Mouse (Mus musculus): ENCODE data around the gene Cyfip2. TPM values are rescaled to one million over a fixed set of nuclear protein-coding genes. Genes with fewer than 3 reads are reported as not detected.
A peak's percentile ranks its signal among the peaks of the same experiment; 100 is the strongest.

The Cyfip2 gene
- polyA plus RNA-seq (2014; fragmentation: Nextera tagmentation; extraction: Ambion mirVana) = 16.2 and 18.0 TPM in 2 replicates

- Histone ChIP-seq H3K36me3 (ENCODE audit: control insufficient read depth, insufficient read depth, low read length) (no peaks in the 10 kb centered on the region), H3K27ac (replicated peaks; ENCODE audit: low read depth, low read length) (no peak within 1 kb of the TSS), H3K9me3 (ENCODE audit: control insufficient read depth, low read length) (no peaks in the 10 kb centered on the region), H3K4me2 (ENCODE audit: low read depth, severe bottlenecking) (peak within 1 kb of the TSS; percentile 100), H3K27me3 (ENCODE audit: control insufficient read depth, insufficient read depth, low read length) (no peaks in the 10 kb centered on the region), H3K4me1 (ENCODE audit: control insufficient read depth, insufficient read depth, low read length) (peaks cover 14% of the 10 kb centered on the region), H3K4me3 (ENCODE audit: low read depth, low read length) (peak within 1 kb of the TSS; percentile 79), H3K9ac (ENCODE audit: low read length) (peak within 1 kb of the TSS; percentile 76)
- WGBS = 6% methylated on average over 14 of the region's 14 CpGs
- DNase-seq (ENCODE audit: low spot score) (no peak), ATAC-seq (ENCODE audit: insufficient number of reproducible peaks, low FRiP score, low TSS enrichment, low read depth) (no peak)
Measured at GRCm38 (mm10) chr11:46312523-46313035, at the start of gene Cyfip2. TSS of gene Cyfip2 (minus strand) at chr11:46312859.

GRCm38 (mm10) chr11:46360991-46361665, 48.5 kb upstream of the Cyfip2 start:
- H3K9me3 ChIP-seq (ENCODE audit: control insufficient read depth, low read length) = no peaks in the 10 kb centered on the region
- 59% methylated on average over 2 of the region's 2 CpGs for WGBS
- no peak for ATAC-seq (ENCODE audit: insufficient number of reproducible peaks, low FRiP score, low TSS enrichment, low read depth)
- H3K9ac ChIP-seq (ENCODE audit: low read length) = no peak overlapping the region
- no peak overlapping the region for H3K4me3 ChIP-seq (ENCODE audit: low read depth, low read length)
- H3K27ac ChIP-seq (replicated peaks; ENCODE audit: low read depth, low read length) = no peak overlapping the region
- H3K4me2 ChIP-seq (ENCODE audit: low read depth, severe bottlenecking) = no peak overlapping the region
- no peaks in the 10 kb centered on the region for H3K27me3 ChIP-seq (ENCODE audit: control insufficient read depth, insufficient read depth, low read length)
- DNase-seq (ENCODE audit: low spot score) = peak; percentile 47
- peaks cover 11% of the 10 kb centered on the region for H3K4me1 ChIP-seq (ENCODE audit: control insufficient read depth, insufficient read depth, low read length)
- no peaks in the 10 kb centered on the region for H3K36me3 ChIP-seq (ENCODE audit: control insufficient read depth, insufficient read depth, low read length)

DNA sequence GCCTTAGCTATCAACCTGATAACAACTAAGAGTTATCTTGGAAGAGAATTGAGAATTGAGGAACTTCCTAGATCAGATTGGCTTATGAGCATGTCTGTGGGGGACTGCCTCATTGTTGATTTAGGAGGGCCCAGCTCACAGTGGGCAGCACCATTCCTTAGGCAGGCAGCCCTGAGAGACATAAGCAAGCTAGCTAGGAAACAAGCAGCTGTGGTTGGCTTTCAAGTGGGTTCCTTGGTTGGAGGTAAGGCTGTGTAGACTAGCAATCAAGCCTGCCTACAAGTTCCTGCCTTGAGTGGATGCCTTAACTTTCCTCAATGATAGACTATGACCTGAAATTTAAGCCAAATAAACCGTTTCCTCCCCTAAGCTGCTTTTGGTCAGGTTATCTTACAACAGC, 45.7 kb upstream of the Cyfip2 start:
- Histone ChIP-seq H3K27me3 (ENCODE audit: control insufficient read depth, insufficient read depth, low read length) (no peaks in the 10 kb centered on the region), H3K4me2 (ENCODE audit: low read depth, severe bottlenecking) (no peak overlapping the region), H3K4me1 (ENCODE audit: control insufficient read depth, insufficient read depth, low read length) (peaks cover 11% of the 10 kb centered on the region), H3K9me3 (ENCODE audit: control insufficient read depth, low read length) (no peaks in the 10 kb centered on the region), H3K9ac (ENCODE audit: low read length) (no peak overlapping the region), H3K36me3 (ENCODE audit: control insufficient read depth, insufficient read depth, low read length) (no peaks in the 10 kb centered on the region), H3K4me3 (ENCODE audit: low read depth, low read length) (no peak overlapping the region), H3K27ac (replicated peaks; ENCODE audit: low read depth, low read length) (no peak overlapping the region)
- no peak for DNase-seq (ENCODE audit: low spot score)
- no peak for ATAC-seq (ENCODE audit: insufficient number of reproducible peaks, low FRiP score, low TSS enrichment, low read depth)
- 72% methylated on average over 1 of the region's 1 CpGs for WGBS

DNA sequence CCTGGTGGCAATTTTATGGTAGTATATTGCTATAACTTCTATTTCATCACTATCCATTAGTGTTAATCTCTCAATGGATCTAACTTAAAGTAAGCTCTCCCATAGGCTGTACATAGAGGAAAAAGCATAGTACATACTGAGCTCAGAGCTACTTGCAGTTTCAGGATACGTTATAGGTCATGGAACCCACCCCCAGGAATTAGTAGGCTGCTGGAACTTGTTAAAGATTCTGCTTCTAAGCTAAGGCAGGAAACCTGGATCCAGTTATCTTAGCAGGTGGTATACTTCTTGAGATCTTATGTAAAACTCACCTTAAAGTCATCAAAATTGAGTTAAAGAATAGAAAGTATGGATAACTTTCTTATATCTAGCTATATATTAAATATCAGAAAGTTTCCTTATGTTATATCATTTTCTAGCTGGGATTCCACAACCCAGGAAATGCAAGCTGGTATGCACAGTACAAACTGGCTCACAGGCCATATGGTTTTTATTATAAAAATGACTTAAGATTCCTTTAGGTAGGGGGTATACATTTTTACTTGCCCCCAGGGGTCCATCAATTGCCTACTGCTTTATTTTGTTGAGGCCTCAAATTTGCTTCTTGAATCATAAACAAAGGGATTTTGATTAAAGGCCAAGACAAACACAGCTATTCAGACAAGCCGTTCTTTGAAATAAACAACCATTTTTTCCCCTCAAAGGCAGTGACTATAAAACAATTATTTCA, 37.2 kb upstream of the Cyfip2 start:
- Histone ChIP-seq H3K27ac (replicated peaks; ENCODE audit: low read depth, low read length) (no peak overlapping the region), H3K9ac (ENCODE audit: low read length) (no peak overlapping the region), H3K4me3 (ENCODE audit: low read depth, low read length) (no peak overlapping the region), H3K4me2 (ENCODE audit: low read depth, severe bottlenecking) (no peak overlapping the region), H3K36me3 (ENCODE audit: control insufficient read depth, insufficient read depth, low read length) (no peaks in the 10 kb centered on the region), H3K27me3 (ENCODE audit: control insufficient read depth, insufficient read depth, low read length) (no peaks in the 10 kb centered on the region), H3K9me3 (ENCODE audit: control insufficient read depth, low read length) (no peaks in the 10 kb centered on the region), H3K4me1 (ENCODE audit: control insufficient read depth, insufficient read depth, low read length) (peaks cover 8% of the 10 kb centered on the region; the same call in 1 of the 2 replicates)
- ATAC-seq (ENCODE audit: insufficient number of reproducible peaks, low FRiP score, low TSS enrichment, low read depth) (peak; percentile 77), DNase-seq (ENCODE audit: low spot score) (no peak)
- 10% methylated on average over 2 of the region's 2 CpGs for WGBS

- Histone ChIP-seq H3K4me1 (ENCODE audit: control insufficient read depth, insufficient read depth, low read length) (peaks cover 8% of the 10 kb centered on the region; the same call in 1 of the 2 replicates), H3K27me3 (ENCODE audit: control insufficient read depth, insufficient read depth, low read length) (no peaks in the 10 kb centered on the region), H3K4me3 (ENCODE audit: low read depth, low read length) (no peak overlapping the region), H3K27ac (replicated peaks; ENCODE audit: low read depth, low read length) (no peak overlapping the region), H3K9ac (ENCODE audit: low read length) (no peak overlapping the region), H3K36me3 (ENCODE audit: control insufficient read depth, insufficient read depth, low read length) (no peaks in the 10 kb centered on the region), H3K9me3 (ENCODE audit: control insufficient read depth, low read length) (no peaks in the 10 kb centered on the region), H3K4me2 (ENCODE audit: low read depth, severe bottlenecking) (no peak overlapping the region)
- WGBS = 83% methylated on average over 3 of the region's 3 CpGs
- ATAC-seq (ENCODE audit: insufficient number of reproducible peaks, low FRiP score, low TSS enrichment, low read depth) (no peak), DNase-seq (ENCODE audit: low spot score) (no peak)
Measured at GRCm38 (mm10) chr11:46348416-46348815, 35.8 kb upstream of the Cyfip2 start.

- no peak overlapping the region for H3K9ac ChIP-seq (ENCODE audit: low read length)
- no peaks in the 10 kb centered on the region for H3K36me3 ChIP-seq (ENCODE audit: control insufficient read depth, insufficient read depth, low read length)
- peaks cover 11% of the 10 kb centered on the region; the same call in 1 of the 2 replicates for H3K4me1 ChIP-seq (ENCODE audit: control insufficient read depth, insufficient read depth, low read length)
- WGBS = 85% methylated on average over 5 of the region's 5 CpGs
- DNase-seq (ENCODE audit: low spot score) = no peak
- H3K9me3 ChIP-seq (ENCODE audit: control insufficient read depth, low read length) = no peaks in the 10 kb centered on the region
- H3K27me3 ChIP-seq (ENCODE audit: control insufficient read depth, insufficient read depth, low read length) = no peaks in the 10 kb centered on the region
- ATAC-seq (ENCODE audit: insufficient number of reproducible peaks, low FRiP score, low TSS enrichment, low read depth) = no peak
- H3K27ac ChIP-seq (replicated peaks; ENCODE audit: low read depth, low read length) = no peak overlapping the region
- no peak overlapping the region for H3K4me2 ChIP-seq (ENCODE audit: low read depth, severe bottlenecking)
- H3K4me3 ChIP-seq (ENCODE audit: low read depth, low read length) = no peak overlapping the region
Measured at GRCm38 (mm10) chr11:46347756-46348155, 35.1 kb upstream of the Cyfip2 start.

DNA sequence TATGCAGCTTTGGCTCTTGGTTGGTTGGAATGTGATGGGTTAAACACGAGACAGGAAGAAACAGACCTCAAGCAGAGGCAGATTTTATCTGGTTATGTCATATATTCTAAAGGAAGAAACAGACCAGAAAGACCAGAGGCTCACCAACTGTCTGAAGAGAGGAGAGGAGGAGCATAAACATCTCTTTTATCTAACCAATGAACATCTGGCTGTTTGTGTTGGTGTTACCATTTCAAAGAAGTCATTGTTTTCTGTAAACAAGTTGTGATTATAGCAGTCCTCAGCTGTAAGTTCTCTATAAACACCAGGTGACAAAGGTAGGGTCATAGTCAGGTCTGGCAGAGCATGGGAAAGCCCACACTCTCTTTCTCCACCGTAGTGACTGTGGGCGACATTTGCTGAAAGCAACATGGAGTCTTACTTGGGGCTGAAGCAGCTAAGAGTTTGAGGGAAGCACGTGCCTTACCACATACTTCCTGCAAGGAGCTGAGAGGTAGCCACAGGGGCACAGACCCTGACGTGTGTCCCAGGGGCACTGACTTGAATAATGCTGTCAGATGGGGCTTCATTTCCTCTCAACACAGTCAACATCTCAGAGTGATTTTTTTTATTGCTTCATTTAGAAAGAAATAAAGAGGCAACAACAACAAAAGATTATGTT, 31.4 kb upstream of the Cyfip2 start:
- DNase-seq (ENCODE audit: low spot score) (no peak), ATAC-seq (ENCODE audit: insufficient number of reproducible peaks, low FRiP score, low TSS enrichment, low read depth) (no peak)
- WGBS = 25% methylated on average over 5 of the region's 5 CpGs
- Histone ChIP-seq H3K4me3 (ENCODE audit: low read depth, low read length) (no peak overlapping the region), H3K4me1 (ENCODE audit: control insufficient read depth, insufficient read depth, low read length) (peaks cover 11% of the 10 kb centered on the region; the same call in 1 of the 2 replicates), H3K27ac (replicated peaks; ENCODE audit: low read depth, low read length) (no peak overlapping the region), H3K9me3 (ENCODE audit: control insufficient read depth, low read length) (no peaks in the 10 kb centered on the region), H3K36me3 (ENCODE audit: control insufficient read depth, insufficient read depth, low read length) (no peaks in the 10 kb centered on the region), H3K9ac (ENCODE audit: low read length) (no peak overlapping the region), H3K27me3 (ENCODE audit: control insufficient read depth, insufficient read depth, low read length) (no peaks in the 10 kb centered on the region), H3K4me2 (ENCODE audit: low read depth, severe bottlenecking) (no peak overlapping the region)

DNA sequence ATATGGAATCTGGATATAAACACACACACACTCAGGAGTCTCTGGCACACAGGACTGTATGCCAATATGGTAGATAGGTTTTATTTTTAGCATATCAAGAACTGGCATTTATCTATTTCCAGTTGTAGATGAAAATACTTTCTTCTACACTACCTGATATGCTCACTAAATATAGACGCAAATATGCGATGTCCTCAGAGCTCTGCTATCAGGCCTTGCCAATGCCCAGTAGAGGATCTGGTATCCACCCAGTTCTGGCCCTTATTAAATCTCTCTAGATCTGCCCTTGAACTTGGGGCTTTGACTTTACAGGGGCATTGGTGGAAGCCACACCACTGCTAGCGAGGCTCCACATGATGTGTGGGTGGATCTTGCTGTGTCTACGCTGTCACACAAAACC, 29.3 kb upstream of the Cyfip2 start:
- DNase-seq (ENCODE audit: low spot score) (no peak), ATAC-seq (ENCODE audit: insufficient number of reproducible peaks, low FRiP score, low TSS enrichment, low read depth) (no peak)
- Histone ChIP-seq H3K4me3 (ENCODE audit: low read depth, low read length) (no peak overlapping the region), H3K27ac (replicated peaks; ENCODE audit: low read depth, low read length) (no peak overlapping the region), H3K36me3 (ENCODE audit: control insufficient read depth, insufficient read depth, low read length) (no peaks in the 10 kb centered on the region), H3K4me1 (ENCODE audit: control insufficient read depth, insufficient read depth, low read length) (peaks cover 3% of the 10 kb centered on the region; the same call in 1 of the 2 replicates), H3K27me3 (ENCODE audit: control insufficient read depth, insufficient read depth, low read length) (no peaks in the 10 kb centered on the region), H3K9ac (ENCODE audit: low read length) (no peak overlapping the region), H3K9me3 (ENCODE audit: control insufficient read depth, low read length) (no peaks in the 10 kb centered on the region), H3K4me2 (ENCODE audit: low read depth, severe bottlenecking) (no peak overlapping the region)
- 92% methylated on average over 4 of the region's 4 CpGs for WGBS

Measured in limb, embryonic 11.5 days (tissue).